Mouse (Mus musculus): Measurements from ENCODE around the gene Tpcn1.
"Not testable (repeated sequence)": the region's sequence is repeated elsewhere in the genome, so short reads cannot be mapped to it uniquely, and the experiment has no call there.

The Tpcn1 gene

DNA sequence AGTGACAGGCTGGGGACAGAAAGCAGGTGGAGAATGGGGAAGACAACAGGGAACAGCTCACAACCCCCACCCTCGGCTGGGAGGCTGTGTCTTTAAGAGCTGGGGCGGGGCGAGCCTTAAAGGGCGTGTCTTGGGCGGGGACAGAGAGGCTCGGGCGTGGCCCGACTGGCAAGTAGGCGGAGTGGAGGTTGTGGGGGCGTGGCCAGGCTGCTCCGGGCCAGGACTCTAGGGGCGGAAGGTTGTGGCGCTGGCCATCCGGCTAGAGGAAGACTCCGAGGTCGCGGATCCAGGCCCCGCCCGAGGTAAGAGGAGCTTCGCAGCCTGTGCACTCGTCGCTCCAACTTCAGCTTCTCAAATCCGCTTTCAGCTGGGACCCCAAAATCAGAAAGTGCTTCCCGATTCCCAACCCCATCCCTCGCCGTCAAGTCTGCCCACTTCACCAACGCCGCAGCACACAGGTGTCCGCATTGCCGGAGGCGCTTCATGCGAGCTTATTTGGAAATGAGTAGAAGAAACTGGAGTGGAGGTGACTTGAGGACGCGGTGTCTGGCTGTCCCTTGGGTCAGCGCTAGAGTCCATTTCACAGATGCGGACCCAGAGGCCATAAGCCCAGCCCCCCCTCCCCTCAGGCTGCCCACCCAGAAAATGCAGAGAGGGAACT is 77.4 kb downstream of the Tpcn1 start, which contains the start of gene Slc8b1:
Gene Slc8b1, plus strand, starts transcription at position 187 of the 661 bp plus-strand sequence.
- peak; percentile 88 for DNase-seq (ENCODE audit: low spot score)

DNA sequence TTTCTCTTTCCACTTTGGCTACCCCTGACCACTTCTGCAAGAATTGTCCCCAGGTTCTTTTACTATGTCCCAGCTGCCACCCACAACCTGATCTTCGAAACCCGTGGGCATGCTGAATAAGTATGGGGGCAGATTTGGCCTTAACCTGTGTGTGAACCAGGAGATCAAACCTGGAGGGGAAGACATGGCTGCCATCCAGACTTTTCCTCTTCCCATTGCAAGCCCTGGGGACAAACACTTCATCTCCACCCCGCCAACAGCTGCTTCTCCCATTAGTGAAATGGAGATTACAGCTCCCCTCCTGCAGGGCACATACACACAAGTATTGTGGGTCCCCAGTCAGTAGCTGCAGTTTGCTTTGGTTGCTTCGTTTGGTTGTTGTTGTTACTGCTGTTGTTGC is 81.2 kb downstream of the Tpcn1 start:
- DNase-seq (ENCODE audit: low spot score) = no peak

DNA sequence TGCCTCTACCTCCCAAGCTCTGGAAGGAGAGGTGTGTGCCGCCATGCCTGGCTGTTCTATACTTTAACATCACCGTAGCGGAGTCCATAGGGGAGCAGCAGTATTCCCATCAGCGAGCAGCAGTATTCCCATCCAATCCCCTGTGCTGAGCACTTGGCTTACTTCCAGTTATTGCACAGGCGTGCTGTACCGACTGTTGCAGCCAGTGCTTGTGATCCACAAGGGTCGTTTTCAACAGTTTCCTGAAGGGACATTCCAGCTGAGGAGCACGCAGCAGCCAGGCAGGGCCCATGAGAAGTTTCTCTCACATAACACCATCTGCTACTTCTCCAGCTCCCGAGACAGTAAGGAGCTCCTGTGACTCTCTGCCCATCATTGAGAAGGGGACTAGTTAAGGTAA is 82.0 kb downstream of the Tpcn1 start:
- DNase-seq (ENCODE audit: low spot score) = no peak

DNA sequence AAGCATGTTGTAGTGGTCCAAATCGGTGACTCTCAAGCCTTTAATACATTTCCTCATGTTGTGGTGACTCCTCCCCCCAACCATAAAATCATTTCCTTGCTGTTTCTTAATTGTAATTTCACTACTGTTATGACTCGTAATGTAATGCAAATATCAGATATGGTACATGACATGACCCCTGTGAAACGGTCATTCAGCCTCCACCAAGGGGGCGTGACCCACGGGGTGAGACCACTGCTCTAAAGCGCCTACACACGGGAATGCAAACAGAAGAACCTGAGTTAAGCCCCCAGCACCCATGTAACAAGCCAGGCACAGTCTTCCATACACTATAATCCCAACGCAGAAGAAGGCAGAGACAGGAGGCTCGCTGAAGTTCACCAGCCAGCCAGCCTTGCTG is 82.7 kb downstream of the Tpcn1 start:
- DNase-seq (ENCODE audit: low spot score) = no peak

DNA sequence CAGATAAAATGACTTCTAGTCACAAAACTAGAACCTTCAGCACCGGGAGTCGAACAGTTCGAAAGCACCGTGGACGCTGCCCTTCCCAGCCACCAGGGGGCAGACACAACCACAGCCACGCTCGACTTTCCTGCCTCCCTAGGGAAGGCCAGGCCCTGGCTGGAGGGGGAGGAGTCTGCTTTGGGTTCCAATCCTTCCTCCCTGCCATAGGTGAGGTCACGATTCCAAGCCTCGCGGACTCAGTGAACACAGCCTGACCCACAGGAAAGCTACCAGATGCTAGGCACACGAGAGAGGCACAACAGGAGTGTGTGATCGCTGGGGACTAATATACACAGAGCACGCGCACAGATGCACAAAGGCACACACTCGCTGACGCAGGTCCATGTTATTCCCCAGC is 83.1 kb downstream of the Tpcn1 start:
- peak; percentile 59 for DNase-seq (ENCODE audit: low spot score)

DNA sequence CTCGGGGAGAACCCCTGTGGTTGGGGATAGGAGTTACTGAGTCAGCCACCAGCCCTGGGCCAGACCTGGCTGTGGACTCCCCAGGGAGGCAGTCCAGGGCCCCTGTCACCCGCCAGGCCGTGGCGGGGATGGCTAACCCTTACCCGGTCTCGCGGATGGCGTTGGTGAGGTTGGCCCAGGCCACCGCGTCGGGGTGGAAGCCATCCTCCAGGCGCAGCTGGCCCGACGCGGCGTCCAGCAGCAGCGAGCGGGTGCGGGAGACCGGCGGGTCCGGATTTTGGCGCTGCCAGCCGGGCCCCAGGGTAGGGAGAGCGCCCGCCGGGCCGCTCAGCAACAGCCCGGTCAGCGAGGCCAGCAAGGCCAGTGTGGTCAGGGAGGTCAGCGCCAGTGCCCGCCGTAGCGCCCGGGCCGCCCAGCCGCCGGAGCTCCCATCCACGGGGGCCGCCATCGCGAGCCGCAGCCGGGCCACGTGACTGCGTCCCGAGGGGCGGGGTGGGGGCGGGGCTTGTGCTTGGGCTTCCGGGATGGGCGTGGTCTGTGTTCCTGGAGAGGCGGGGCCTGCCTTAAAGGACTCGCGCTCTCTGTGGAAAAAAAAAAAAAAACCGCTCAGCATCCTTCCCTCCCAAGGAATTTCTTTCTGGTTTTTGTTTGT is 85.2 kb downstream of the Tpcn1 start, which contains the start of gene Plbd2:
Gene Plbd2, minus strand, starts transcription at position 482 of the 652 bp plus-strand sequence.
- DNase-seq (ENCODE audit: low spot score) = peak; percentile 69

DNA sequence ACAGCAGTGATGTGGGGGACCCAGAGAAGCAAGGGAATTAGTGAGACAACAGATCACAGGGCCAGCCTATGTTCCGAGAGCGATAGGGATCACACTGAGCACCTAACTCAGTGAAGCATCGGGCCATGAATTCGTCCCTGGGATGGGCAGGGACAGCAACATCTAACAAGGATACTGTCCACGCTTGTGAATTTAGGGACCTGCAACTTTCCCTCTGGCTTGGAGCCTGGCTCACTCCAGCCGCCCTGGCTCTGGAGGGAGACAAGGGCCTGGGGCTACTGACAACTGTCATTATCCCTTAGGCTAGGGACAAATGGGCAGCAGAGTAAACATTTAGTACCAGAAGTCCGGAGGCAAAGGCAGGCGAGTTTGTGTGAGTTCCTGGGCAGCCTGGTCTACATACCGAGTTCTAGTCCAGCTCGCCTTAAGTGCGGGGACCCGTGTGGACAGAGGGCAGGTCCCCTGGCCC is 85.8 kb downstream of the Tpcn1 start:
- DNase-seq (ENCODE audit: low spot score) = peak; percentile 12

DNA sequence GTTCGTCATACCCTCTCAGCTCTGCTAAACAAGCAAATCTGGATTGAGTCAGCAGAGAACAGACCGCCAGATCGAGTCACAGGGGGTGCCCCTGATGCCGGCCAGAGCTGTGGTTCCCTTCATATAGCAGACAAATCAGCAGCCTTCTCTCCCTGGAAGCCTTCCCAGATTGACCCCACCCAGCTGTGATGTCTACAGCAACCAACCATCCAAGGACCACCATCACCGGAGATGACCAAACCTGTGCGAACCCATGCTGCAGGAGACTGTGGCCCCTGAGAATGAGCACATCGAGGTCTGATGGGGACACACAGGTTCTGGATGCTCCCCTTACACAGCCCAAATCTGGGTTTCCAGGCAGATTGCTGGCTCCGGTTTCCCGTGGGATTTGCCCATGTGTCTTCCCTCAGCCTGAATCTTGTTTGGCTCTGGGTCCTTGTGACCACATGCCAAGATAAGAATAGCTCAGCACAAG is 86.3 kb downstream of the Tpcn1 start:
- no peak for DNase-seq (ENCODE audit: low spot score)

DNA sequence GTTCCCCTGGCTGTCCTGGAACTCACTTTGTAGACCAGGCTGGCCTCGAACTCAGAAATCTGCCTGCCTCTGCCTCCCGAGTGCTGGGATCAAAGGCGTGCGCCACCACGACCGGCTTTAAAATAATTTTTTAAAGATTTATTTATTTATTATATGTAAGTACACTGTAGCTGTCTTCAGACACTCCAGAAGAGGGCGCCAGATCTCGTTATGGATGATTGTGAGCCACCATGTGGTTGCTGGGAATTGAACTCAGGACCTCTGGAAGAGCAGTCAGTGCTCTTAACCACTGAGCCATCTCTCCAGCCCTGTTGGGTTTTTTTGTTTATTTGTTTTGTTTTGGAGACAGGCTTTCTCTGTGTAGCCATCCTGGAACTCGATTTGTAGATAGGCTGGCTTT is 87.9 kb downstream of the Tpcn1 start:
- DNase-seq (ENCODE audit: low spot score) = not testable (repeated sequence)

DNA sequence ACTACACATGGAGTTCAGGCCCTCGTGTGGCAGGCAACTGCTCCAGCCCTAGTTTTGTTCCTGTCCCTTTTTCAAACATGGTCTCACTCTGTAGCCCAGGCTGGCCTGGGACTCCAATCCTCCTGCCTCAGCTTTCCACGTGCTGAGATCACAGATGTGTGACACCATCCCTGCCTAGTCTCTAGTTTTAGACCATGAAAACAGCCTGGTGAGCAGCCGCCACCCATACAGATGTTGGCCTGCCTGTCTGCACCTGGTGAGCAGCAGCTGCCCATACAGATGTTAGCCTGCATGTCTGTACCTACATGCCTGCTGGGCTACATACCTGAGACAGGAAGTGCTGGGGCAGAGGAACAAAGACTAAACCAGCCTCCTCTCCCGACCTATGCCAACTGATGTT is 89.3 kb downstream of the Tpcn1 start:
- no peak for DNase-seq (ENCODE audit: low spot score)

DNA sequence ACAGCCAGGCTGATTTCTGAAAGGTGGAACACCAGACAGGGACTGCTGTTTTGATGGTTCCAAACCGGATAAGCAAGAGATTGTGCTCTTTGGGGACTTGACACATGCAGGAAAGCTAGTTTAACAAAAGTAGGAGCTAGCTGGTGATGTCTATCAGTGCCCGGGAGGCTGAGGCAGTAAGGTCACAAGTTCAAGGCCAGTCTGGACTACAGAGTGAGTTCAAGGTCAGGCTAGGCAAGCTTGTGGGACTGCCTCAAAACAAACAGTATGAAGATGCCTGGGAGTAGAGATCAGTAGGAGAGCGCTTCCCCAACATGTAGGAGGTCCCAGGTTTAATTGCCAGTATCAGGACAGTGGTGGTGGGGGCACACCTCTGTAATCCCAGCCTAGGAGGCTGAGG is 91.4 kb downstream of the Tpcn1 start:
- DNase-seq (ENCODE audit: low spot score) = no peak

DNA sequence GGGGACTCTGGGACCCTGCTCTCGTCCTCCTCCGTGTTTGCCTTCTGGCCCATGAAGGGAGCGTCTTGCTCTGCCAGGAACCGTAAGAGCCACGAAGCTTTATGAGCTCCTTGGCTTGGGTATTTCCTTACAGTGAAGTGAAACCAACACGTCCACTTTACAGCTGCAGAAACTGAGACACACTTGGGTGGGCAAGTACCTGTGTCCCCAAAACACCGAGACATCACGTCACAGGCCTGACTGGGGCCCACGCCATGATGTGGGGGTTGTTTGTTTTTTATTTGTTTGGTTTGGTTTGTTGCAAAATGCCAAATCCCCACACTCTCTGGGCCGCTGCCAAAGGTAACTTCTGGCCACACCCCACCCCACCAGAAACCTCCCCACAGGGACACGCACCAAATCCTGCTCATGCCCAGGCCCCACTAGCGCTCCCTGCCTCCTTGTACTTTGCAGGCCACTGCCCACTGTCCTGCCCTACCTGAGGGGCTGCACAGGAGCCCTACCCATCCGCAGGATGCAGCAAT is 92.7 kb downstream of the Tpcn1 start:
- DNase-seq (ENCODE audit: low spot score) = no peak

DNA sequence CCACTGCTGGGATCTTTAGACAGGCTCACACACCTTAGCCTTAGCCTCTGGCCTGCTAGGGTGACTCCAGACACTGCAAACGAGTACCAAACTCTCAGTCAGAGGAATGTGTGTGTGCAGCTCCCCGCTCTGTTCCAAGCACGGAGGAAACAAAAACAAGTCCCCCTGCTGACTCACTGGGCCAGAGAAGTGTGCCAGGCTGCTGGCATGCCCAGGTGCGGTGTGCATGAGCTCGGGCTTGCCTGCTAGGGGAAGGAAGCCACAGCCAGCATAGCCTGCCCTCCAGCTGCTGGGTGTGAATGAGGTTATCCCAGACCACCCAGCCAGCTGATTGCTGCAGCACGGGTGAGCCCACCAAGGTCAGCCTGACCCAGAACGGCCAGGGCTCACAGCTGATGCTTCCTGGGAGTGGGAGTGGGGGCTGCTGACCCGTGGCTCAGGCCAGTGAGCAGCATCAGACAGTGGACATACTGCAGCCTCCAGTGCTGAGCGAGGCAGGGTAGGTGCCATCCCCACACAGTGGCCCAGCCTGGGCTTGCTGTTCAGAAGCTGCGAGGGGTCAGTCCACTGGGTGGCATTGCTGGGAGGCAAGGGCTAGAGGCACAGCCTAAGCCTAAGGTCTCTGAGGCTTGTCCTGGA is 93.3 kb downstream of the Tpcn1 start:
- no peak for DNase-seq (ENCODE audit: low spot score)

DNA sequence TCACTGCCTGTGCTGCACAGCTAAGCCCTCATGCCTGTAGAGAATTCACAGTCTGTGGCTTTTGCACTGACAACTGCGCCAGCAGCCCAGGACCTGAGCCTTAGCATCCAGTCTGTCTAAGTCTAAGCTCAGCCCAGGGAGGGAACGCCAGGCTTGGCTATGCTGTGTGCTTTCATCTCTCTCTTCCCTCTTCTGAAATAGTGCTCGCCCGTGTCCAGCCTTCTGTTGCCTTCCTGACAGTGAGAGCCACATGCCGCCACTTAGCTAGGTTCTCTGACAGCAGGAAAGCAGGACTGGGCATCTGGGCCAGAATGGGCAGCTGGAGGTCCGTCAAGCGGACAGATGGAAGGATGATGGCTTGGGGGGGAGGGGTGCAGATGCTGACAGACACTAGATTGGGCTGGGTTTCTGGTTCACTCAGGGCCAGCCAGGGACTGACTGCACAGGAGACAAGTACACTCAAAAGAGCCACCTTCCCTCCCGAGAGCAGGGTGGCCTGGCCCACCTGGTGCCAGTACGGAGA is 94.5 kb downstream of the Tpcn1 start:
- DNase-seq (ENCODE audit: low spot score) = no peak

DNA sequence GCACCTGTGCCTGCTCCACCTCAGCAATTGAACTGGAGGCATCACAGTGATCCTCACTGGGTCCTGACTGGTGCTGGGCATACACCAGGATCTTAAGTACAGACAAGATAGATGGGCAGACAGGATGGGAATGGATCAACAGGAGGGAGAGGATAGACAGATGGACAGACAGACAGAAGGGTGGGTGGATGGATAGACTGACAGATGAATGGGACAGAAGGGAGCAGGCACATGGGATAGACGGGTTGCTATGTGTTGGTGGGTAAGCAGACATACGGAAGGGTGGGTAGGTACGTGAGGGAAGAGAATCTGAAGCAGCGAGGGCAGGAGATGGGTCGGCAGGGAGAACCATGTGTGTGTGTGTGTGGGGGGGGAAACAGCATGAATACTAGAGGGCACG is 95.0 kb downstream of the Tpcn1 start:
- no peak for DNase-seq (ENCODE audit: low spot score)

DNA sequence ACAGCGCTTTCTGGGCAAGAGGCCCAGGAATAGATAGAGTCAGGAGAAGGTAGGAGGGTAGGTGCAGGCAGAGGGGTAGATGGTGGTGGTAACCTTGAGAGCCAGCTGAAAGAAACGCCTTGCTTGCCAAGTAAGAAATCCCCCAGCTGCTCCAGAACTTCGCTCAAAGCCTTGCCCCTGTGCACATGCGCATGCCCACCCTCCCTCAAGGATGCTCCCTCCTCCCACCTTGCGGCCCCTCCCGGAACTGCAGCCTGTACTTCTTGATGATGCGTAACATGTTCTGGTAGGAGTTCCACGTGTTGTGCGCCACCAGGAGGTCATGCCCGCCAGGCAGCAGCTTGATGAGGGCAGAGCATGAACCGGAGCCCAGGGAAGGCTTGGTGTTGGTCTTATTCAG is 96.0 kb downstream of the Tpcn1 start:
- no peak for DNase-seq (ENCODE audit: low spot score)

DNA sequence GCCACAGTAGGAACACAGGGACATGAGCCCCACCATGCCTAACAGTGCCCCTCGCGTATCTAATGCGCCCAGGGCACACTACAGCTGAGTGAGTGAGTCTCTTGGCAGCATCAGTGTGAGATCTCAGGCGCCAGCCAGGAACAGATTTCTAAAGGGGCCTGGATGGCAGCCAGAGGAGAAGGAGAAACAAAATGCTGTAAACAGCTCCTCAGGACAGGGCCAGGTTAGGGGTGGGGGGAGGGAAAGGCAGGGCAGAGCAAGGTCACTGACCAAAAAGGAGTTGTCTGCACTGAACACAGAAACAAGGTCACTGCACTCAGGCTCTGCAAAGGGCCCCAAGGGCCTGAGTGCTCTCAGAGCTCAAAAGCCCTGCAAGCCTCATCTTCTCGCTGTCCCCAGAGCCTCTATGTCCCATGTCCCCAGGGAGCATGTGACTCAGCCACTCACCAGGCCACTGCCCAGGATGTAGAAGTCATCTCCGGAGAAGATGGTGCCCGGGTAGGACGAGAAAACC is 97.7 kb downstream of the Tpcn1 start:
- no peak for DNase-seq (ENCODE audit: low spot score)

DNA sequence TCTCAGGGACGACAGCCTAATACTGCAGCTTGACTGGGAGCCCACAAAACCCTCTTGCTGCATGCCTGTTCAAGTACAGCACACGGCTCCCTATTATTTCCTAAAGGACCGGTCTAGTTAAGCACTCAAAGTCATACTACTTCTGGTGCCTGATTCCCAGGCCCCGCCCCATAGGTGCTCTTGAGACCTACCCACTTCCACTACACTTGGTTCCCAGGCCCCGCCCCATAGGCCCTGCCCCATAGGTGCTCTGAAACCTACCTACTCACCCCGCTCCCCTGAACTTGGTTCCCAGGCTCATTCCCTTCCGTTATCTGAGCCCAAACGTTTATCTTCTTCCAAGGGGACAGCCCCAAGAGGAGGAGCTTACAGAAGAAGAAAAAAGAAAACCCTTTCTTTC is 100.6 kb downstream of the Tpcn1 start:
- no peak for DNase-seq (ENCODE audit: low spot score)

Data from spleen, adult 12 weeks (tissue).